Mouse (Mus musculus) forebrain, embryonic 13.5 days (tissue): ENCODE data around the gene Nfatc2. TPM values are rescaled to one million over a fixed set of nuclear protein-coding genes. Genes with fewer than 3 reads are reported as not detected.

Experiments
- ATAC-seq: fragments of 200-750 bp; cut with Nextera tagmentation; 2 replicates; pipeline ENCODE4 v1.8.0; 2017
- H3K27ac ChIP-seq: fragments of 300-500 bp; sonication (generic); 2 replicates; pipeline ENCODE4 v1.5.1; 2015; ENCODE audit warnings: inconsistent platforms, mild to moderate bottlenecking, moderate library complexity
- H3K27me3 ChIP-seq: fragments of 300-500 bp; sonication (generic); 2 replicates; pipeline ENCODE4 v1.6.1; 2015; ENCODE audit warnings: mild to moderate bottlenecking, inconsistent platforms
- H3K36me3 ChIP-seq: fragments of 300-500 bp; sonication (generic); 2 replicates; pipeline ENCODE4 v1.6.1; 2015; ENCODE audit warnings: mild to moderate bottlenecking, inconsistent platforms; ENCODE audit not compliant: poor library complexity, severe bottlenecking
- H3K4me1 ChIP-seq: fragments of 300-500 bp; sonication (generic); 2 replicates; pipeline ENCODE4 v1.6.1; 2015; ENCODE audit warnings: inconsistent platforms
- H3K4me2 ChIP-seq: fragments of 300-500 bp; sonication (generic); 2 replicates; pipeline ENCODE4 v1.6.1; 2015; ENCODE audit warnings: inconsistent platforms, mild to moderate bottlenecking, moderate library complexity
- H3K4me3 ChIP-seq: fragments of 300-500 bp; sonication (generic); 2 replicates; pipeline ENCODE4 v1.5.1; 2015; ENCODE audit warnings: mild to moderate bottlenecking, inconsistent platforms
- H3K9ac ChIP-seq: fragments of 300-500 bp; sonication (generic); 2 replicates; pipeline ENCODE4 v1.6.1; 2015; ENCODE audit warnings: mild to moderate bottlenecking, inconsistent platforms
- H3K9me3 ChIP-seq: fragments of 300-500 bp; sonication (generic); replicated peaks from 2 replicates; pipeline ENCODE4 v1.6.1; 2016; ENCODE audit warnings: inconsistent platforms
- WGBS: fragments of 180-500 bp; shearing (Covaris S2); methylation state at CpG from one replicate; pipeline ENCODE4 v1.1.7; 2015; 5-methylcytosine and 5-hydroxymethylcytosine counted together
- polyA plus RNA-seq: library from polyadenylated mRNA; unstranded; fragments of >200 nt; fragmentation: Nextera tagmentation; extraction: Ambion mirVana; gene quantifications from 2 replicates; pipeline ENCODE4 v1.2.1, GENCODE M21; 2015

Nfatc2 gene
- polyA plus RNA-seq, 1 experiment from 2014 or later: 1.7 TPM

- H3K36me3 ChIP-seq: no peaks in the 10 kb centered on the region
- peaks cover 12% of the 10 kb centered on the region for H3K27me3 ChIP-seq
- 64% methylated on average over 6 of the region's 6 CpGs for WGBS
- no peak overlapping the region for H3K4me2 ChIP-seq
- H3K9me3 ChIP-seq: no peaks in the 10 kb centered on the region
- 0 out of 2 replicates have a peak overlapping the region, but pooled peaks have one; percentile 25 for H3K27ac ChIP-seq
- no peak overlapping the region for H3K4me3 ChIP-seq
- no peak overlapping the region for H3K9ac ChIP-seq
- no peak for ATAC-seq
- H3K4me1 ChIP-seq: peaks cover 56% of the 10 kb centered on the region
Measured at GRCm38 (mm10) chr2:168584857-168585256, 16.6 kb downstream of the Nfatc2 start.

- H3K4me1 ChIP-seq: peaks cover 53% of the 10 kb centered on the region
- no peaks in the 10 kb centered on the region for H3K9me3 ChIP-seq
- no peak overlapping the region for H3K4me3 ChIP-seq
- WGBS: 68% methylated on average over 8 of the region's 8 CpGs
- no peak for ATAC-seq
- H3K27ac ChIP-seq: 0 out of 2 replicates have a peak overlapping the region, but pooled peaks have one; percentile 25
- H3K4me2 ChIP-seq: no peak overlapping the region
- no peaks in the 10 kb centered on the region for H3K36me3 ChIP-seq
- peaks cover 8% of the 10 kb centered on the region; the same call in 1 of the 2 replicates for H3K27me3 ChIP-seq
- no peak overlapping the region for H3K9ac ChIP-seq
Measured at GRCm38 (mm10) chr2:168584408-168584807, 17.0 kb downstream of the Nfatc2 start.

GRCm38 (mm10) chr2:168583084-168583483 is 18.4 kb downstream of the Nfatc2 start:
- no peak for ATAC-seq
- Histone ChIP-seq H3K4me3 (no peak overlapping the region), H3K36me3 (no peaks in the 10 kb centered on the region), H3K9ac (no peak overlapping the region), H3K27me3 (no peaks in the 10 kb centered on the region), H3K4me2 (no peak overlapping the region), H3K4me1 (peaks cover 42% of the 10 kb centered on the region), H3K9me3 (no peaks in the 10 kb centered on the region), H3K27ac (no peak overlapping the region)
- WGBS: 85% methylated on average over 5 of the region's 5 CpGs

GRCm38 (mm10) chr2:168581207-168581854 is 20.1 kb downstream of the Nfatc2 start:
- H3K9me3 ChIP-seq: no peaks in the 10 kb centered on the region
- no peak; the same call in 1 of the 2 replicates for ATAC-seq
- no peak overlapping the region for H3K4me3 ChIP-seq
- H3K4me1 ChIP-seq: peaks cover 38% of the 10 kb centered on the region
- no peaks in the 10 kb centered on the region for H3K36me3 ChIP-seq
- no peak overlapping the region for H3K9ac ChIP-seq
- H3K27ac ChIP-seq: 0 out of 2 replicates have a peak overlapping the region, but pooled peaks have one; percentile 31
- H3K4me2 ChIP-seq: no peak overlapping the region; the same call in 1 of the 2 replicates
- WGBS: 17% methylated on average over 6 of the region's 6 CpGs
- no peaks in the 10 kb centered on the region for H3K27me3 ChIP-seq

- H3K27ac ChIP-seq: no peak overlapping the region
- H3K4me3 ChIP-seq: no peak overlapping the region
- peak overlapping the region; percentile 4; the same call in 1 of the 2 replicates for H3K4me2 ChIP-seq
- no peak overlapping the region for H3K9ac ChIP-seq
- no peaks in the 10 kb centered on the region for H3K9me3 ChIP-seq
- no peaks in the 10 kb centered on the region for H3K27me3 ChIP-seq
- H3K4me1 ChIP-seq: peaks cover 44% of the 10 kb centered on the region
- no peak for ATAC-seq
- H3K36me3 ChIP-seq: no peaks in the 10 kb centered on the region
- WGBS: 51% methylated on average over 22 of the region's 22 CpGs
Measured at GRCm38 (mm10) chr2:168580295-168580915, 21.1 kb downstream of the Nfatc2 start.

- WGBS: 83% methylated on average over 15 of the region's 15 CpGs
- H3K27me3 ChIP-seq: no peaks in the 10 kb centered on the region
- H3K4me1 ChIP-seq: peaks cover 46% of the 10 kb centered on the region
- H3K27ac ChIP-seq: no peak overlapping the region
- no peaks in the 10 kb centered on the region for H3K9me3 ChIP-seq
- ATAC-seq: no peak
- H3K4me3 ChIP-seq: no peak overlapping the region
- H3K36me3 ChIP-seq: no peaks in the 10 kb centered on the region
- H3K4me2 ChIP-seq: no peak overlapping the region
- no peak overlapping the region for H3K9ac ChIP-seq
Measured at GRCm38 (mm10) chr2:168579601-168580130, 21.8 kb downstream of the Nfatc2 start.

GRCm38 (mm10) chr2:168579109-168579508 is 22.3 kb downstream of the Nfatc2 start:
- WGBS: 90% methylated on average over 3 of the region's 3 CpGs
- H3K36me3 ChIP-seq: no peaks in the 10 kb centered on the region
- no peak overlapping the region for H3K4me2 ChIP-seq
- no peak overlapping the region for H3K27ac ChIP-seq
- H3K9ac ChIP-seq: no peak overlapping the region
- no peaks in the 10 kb centered on the region for H3K9me3 ChIP-seq
- H3K4me1 ChIP-seq: peaks cover 40% of the 10 kb centered on the region
- H3K4me3 ChIP-seq: no peak overlapping the region
- no peak for ATAC-seq
- no peaks in the 10 kb centered on the region for H3K27me3 ChIP-seq

- Histone ChIP-seq H3K4me2 (no peak overlapping the region), H3K36me3 (no peaks in the 10 kb centered on the region), H3K4me3 (no peak overlapping the region), H3K9ac (no peak overlapping the region), H3K9me3 (no peaks in the 10 kb centered on the region), H3K4me1 (peaks cover 40% of the 10 kb centered on the region), H3K27ac (no peak overlapping the region), H3K27me3 (no peaks in the 10 kb centered on the region)
- WGBS: 57% methylated on average over 9 of the region's 9 CpGs
- ATAC-seq: no peak
Measured at GRCm38 (mm10) chr2:168578132-168578531, 23.3 kb downstream of the Nfatc2 start.

GRCm38 (mm10) chr2:168577381-168577780 is 24.1 kb downstream of the Nfatc2 start:
- ATAC-seq: no peak
- 81% methylated on average over 7 of the region's 7 CpGs for WGBS

GRCm38 (mm10) chr2:168575834-168576233 is 25.6 kb downstream of the Nfatc2 start:
- no peak overlapping the region for H3K27ac ChIP-seq
- ATAC-seq: no peak
- H3K36me3 ChIP-seq: no peaks in the 10 kb centered on the region
- 75% methylated on average over 5 of the region's 5 CpGs for WGBS
- H3K9ac ChIP-seq: 0 out of 2 replicates have a peak overlapping the region, but pooled peaks have one; percentile 8
- H3K27me3 ChIP-seq: no peaks in the 10 kb centered on the region
- no peak overlapping the region for H3K4me2 ChIP-seq
- peaks cover 26% of the 10 kb centered on the region for H3K4me1 ChIP-seq
- H3K9me3 ChIP-seq: no peaks in the 10 kb centered on the region
- no peak overlapping the region for H3K4me3 ChIP-seq

More at GRCm38 (mm10) chr2:168577381-168577780, 24.1 kb downstream of the Nfatc2 start:
- H3K36me3 ChIP-seq: no peaks in the 10 kb centered on the region
- H3K4me1 ChIP-seq: peaks cover 40% of the 10 kb centered on the region
- H3K4me3 ChIP-seq: no peak overlapping the region
- H3K27me3 ChIP-seq: no peaks in the 10 kb centered on the region
- no peak overlapping the region for H3K9ac ChIP-seq
- no peak overlapping the region for H3K4me2 ChIP-seq
- H3K27ac ChIP-seq: no peak overlapping the region
- H3K9me3 ChIP-seq: no peaks in the 10 kb centered on the region

- peaks cover 18% of the 10 kb centered on the region for H3K4me1 ChIP-seq
- no peak for ATAC-seq
- H3K9ac ChIP-seq: no peak overlapping the region
- H3K4me2 ChIP-seq: no peak overlapping the region
- WGBS: 70% methylated on average over 10 of the region's 10 CpGs
- no peak overlapping the region for H3K4me3 ChIP-seq
- no peak overlapping the region for H3K27ac ChIP-seq
- H3K36me3 ChIP-seq: no peaks in the 10 kb centered on the region
- no peaks in the 10 kb centered on the region for H3K27me3 ChIP-seq
- no peaks in the 10 kb centered on the region for H3K9me3 ChIP-seq
Measured at GRCm38 (mm10) chr2:168574934-168575333, 26.5 kb downstream of the Nfatc2 start.

GRCm38 (mm10) chr2:168573866-168574265 is 27.6 kb downstream of the Nfatc2 start:
- no peaks in the 10 kb centered on the region for H3K27me3 ChIP-seq
- H3K9me3 ChIP-seq: no peaks in the 10 kb centered on the region
- no peaks in the 10 kb centered on the region for H3K36me3 ChIP-seq
- H3K4me3 ChIP-seq: no peak overlapping the region
- no peak overlapping the region for H3K9ac ChIP-seq
- 81% methylated on average over 3 of the region's 3 CpGs for WGBS
- H3K4me2 ChIP-seq: no peak overlapping the region
- peaks cover 16% of the 10 kb centered on the region for H3K4me1 ChIP-seq
- ATAC-seq: no peak
- H3K27ac ChIP-seq: no peak overlapping the region
